Mouse (Mus musculus) MEL (cell line): Measurements from ENCODE around the gene Cntn2. TPM values are rescaled to one million over a fixed set of nuclear protein-coding genes. Genes with fewer than 3 reads are reported as not detected.

Experiments
- DNase-seq: peaks from one replicate; pipeline ENCODE4 v3.0.0; 2011; ENCODE audit warnings: low read depth, low spot score
- H3K27ac ChIP-seq: 2 replicates; pipeline ENCODE4 v1.5.1; 2012; ENCODE audit warnings: low read depth, mild to moderate bottlenecking, control low read depth, low read length, moderate library complexity; ENCODE audit not compliant: control insufficient read depth
- H3K27me3 ChIP-seq, 2 experiments: fragments of 150-350 bp in 1 of 2; sonication (generic) in 1 of 2; 2 replicates each; pipeline ENCODE4 v1.6.1; 2012; ENCODE audit warnings: low read length in 2 of 2, mild to moderate bottlenecking in 2 of 2, improper control_type of control experiment in 1 of 2, moderate library complexity in 1 of 2; ENCODE audit not compliant: insufficient read depth in 2 of 2, control insufficient read depth in 1 of 2
- H3K36me3 ChIP-seq, 2 experiments: 2 replicates each; pipeline ENCODE4 v1.6.1; 2012 to 2014; ENCODE audit warnings: low read length in 2 of 2, improper control_type of control experiment in 1 of 2, inconsistent platforms in 1 of 2, mild to moderate bottlenecking in 1 of 2; ENCODE audit not compliant: insufficient read depth in 2 of 2, control insufficient read depth in 1 of 2
- H3K4me1 ChIP-seq, 2 experiments: fragments of 150-350 bp in 1 of 2; sonication (generic) in 1 of 2; 2 replicates each; pipeline ENCODE4 v1.6.1; 2012; ENCODE audit warnings: low read length in 2 of 2, improper control_type of control experiment in 1 of 2, mild to moderate bottlenecking in 1 of 2; ENCODE audit not compliant: insufficient read depth in 2 of 2, control insufficient read depth in 1 of 2
- H3K4me3 ChIP-seq, 2 experiments: fragments of 150-350 bp in 1 of 2; sonication (generic) in 1 of 2; 2 replicates each; pipeline ENCODE4 v1.5.1; 2012; ENCODE audit warnings: low read depth in 2 of 2, low read length in 2 of 2, mild to moderate bottlenecking in 2 of 2, moderate library complexity in 2 of 2, control low read depth in 1 of 2, improper control_type of control experiment in 1 of 2; ENCODE audit not compliant: control insufficient read depth in 1 of 2, insufficient read depth in 1 of 2
- H3K79me2 ChIP-seq: 2 replicates; pipeline ENCODE4 v1.6.1; 2012; ENCODE audit warnings: mild to moderate bottlenecking, low read length, moderate library complexity; ENCODE audit not compliant: control insufficient read depth, poor library complexity, insufficient read depth
- H3K9ac ChIP-seq: 2 replicates; pipeline ENCODE4 v1.6.1; 2012; ENCODE audit warnings: low read depth, mild to moderate bottlenecking, control low read depth, low read length, moderate library complexity; ENCODE audit not compliant: control insufficient read depth, poor library complexity, severe bottlenecking
- H3K9me3 ChIP-seq: fragments of 150-350 bp; sonication (generic); replicated peaks from 2 replicates; pipeline ENCODE4 v1.6.1; 2012; ENCODE audit warnings: mild to moderate bottlenecking, low read length, improper control_type of control experiment, moderate library complexity; ENCODE audit not compliant: insufficient read depth
- BHLHE40 ChIP-seq: IDR thresholded peaks from 2 replicates; pipeline ENCODE4 v1.6.1; 2012; ENCODE audit warnings: low read depth, mild to moderate bottlenecking, inconsistent platforms, low read length, improper control_type of control experiment, borderline replicate concordance
- E2F4 ChIP-seq: IDR thresholded peaks from 2 replicates; pipeline ENCODE4 v1.6.1; 2011; ENCODE audit warnings: low read depth, low read length, improper control_type of control experiment, borderline replicate concordance
- ELF1 ChIP-seq: IDR thresholded peaks from 2 replicates; pipeline ENCODE4 v1.6.1; 2014; ENCODE audit warnings: low read depth, mild to moderate bottlenecking, inconsistent platforms, low read length, improper control_type of control experiment, moderate library complexity
- EP300 ChIP-seq, 2 experiments: IDR thresholded peaks; 2 replicates each; pipeline ENCODE4 v1.6.1; 2011; ENCODE audit warnings: improper control_type of control experiment in 2 of 2, low read length in 2 of 2, low read depth in 1 of 2, mild to moderate bottlenecking in 1 of 2
- ETS1 ChIP-seq: IDR thresholded peaks from 2 replicates; pipeline ENCODE4 v1.6.1; 2012; ENCODE audit warnings: low read depth, mild to moderate bottlenecking, inconsistent platforms, low read length, improper control_type of control experiment, moderate library complexity
- GABPA ChIP-seq: IDR thresholded peaks from 2 replicates; pipeline ENCODE4 v1.6.1; 2012; ENCODE audit warnings: low read depth, mild to moderate bottlenecking, inconsistent platforms, low read length, improper control_type of control experiment, moderate library complexity
- GATA1 ChIP-seq: IDR thresholded peaks from 2 replicates; pipeline ENCODE4 v1.6.1; 2011; ENCODE audit warnings: low read depth, low read length, improper control_type of control experiment
- HCFC1 ChIP-seq: IDR thresholded peaks from 2 replicates; pipeline ENCODE4 v1.6.1; 2012; ENCODE audit warnings: low read depth, mild to moderate bottlenecking, inconsistent platforms, low read length, improper control_type of control experiment, moderate library complexity
- JUND ChIP-seq: IDR thresholded peaks from 2 replicates; pipeline ENCODE4 v1.6.1; 2011; ENCODE audit warnings: low read depth, mild to moderate bottlenecking, improper control_type of control experiment, low read length
- KAT2A ChIP-seq: conservative IDR thresholded peaks from 2 replicates; pipeline ENCODE4 v1.6.1; 2012; ENCODE audit warnings: low read depth, low read length, improper control_type of control experiment, inconsistent platforms
- MAFK ChIP-seq: IDR thresholded peaks from 2 replicates; pipeline ENCODE4 v1.6.1; 2011; ENCODE audit warnings: low read depth, mild to moderate bottlenecking, low read length, improper control_type of control experiment, borderline replicate concordance
- MAZ ChIP-seq: IDR thresholded peaks from 2 replicates; pipeline ENCODE4 v1.6.1; 2012; ENCODE audit warnings: low read depth, mild to moderate bottlenecking, inconsistent platforms, low read length, improper control_type of control experiment
- MEF2A ChIP-seq: IDR thresholded peaks from 2 replicates; pipeline ENCODE4 v1.6.1; 2014; ENCODE audit warnings: low read depth, mild to moderate bottlenecking, inconsistent platforms, low read length, improper control_type of control experiment; ENCODE audit not compliant: poor library complexity, insufficient replicate concordance, severe bottlenecking; ENCODE audit errors: extremely low read depth
- MYC ChIP-seq: IDR thresholded peaks from 2 replicates; pipeline ENCODE4 v1.6.1; 2011; ENCODE audit warnings: low read depth, mild to moderate bottlenecking, low read length, improper control_type of control experiment, moderate library complexity
- NELFE ChIP-seq: IDR thresholded peaks from 2 replicates; pipeline ENCODE4 v1.6.1; 2011; ENCODE audit warnings: low read depth, low read length, improper control_type of control experiment
- NRF1 ChIP-seq: IDR thresholded peaks from 2 replicates; pipeline ENCODE4 v1.6.1; 2014; ENCODE audit warnings: low read depth, mild to moderate bottlenecking, inconsistent platforms, low read length, improper control_type of control experiment, moderate library complexity; ENCODE audit not compliant: poor library complexity, insufficient read depth, severe bottlenecking
- POLR2A ChIP-seq, 2 experiments: IDR thresholded peaks; 2 replicates each; pipeline ENCODE4 v1.6.1; 2011 to 2012; ENCODE audit warnings: low read length in 2 of 2, mild to moderate bottlenecking in 2 of 2, control low read depth in 1 of 2, improper control_type of control experiment in 1 of 2, low read depth in 1 of 2, moderate library complexity in 1 of 2; ENCODE audit not compliant: control insufficient read depth in 1 of 2, insufficient read depth in 1 of 2, poor library complexity in 1 of 2
- POLR2AphosphoS2 ChIP-seq: IDR thresholded peaks from 2 replicates; pipeline ENCODE4 v1.6.1; 2011; ENCODE audit warnings: low read length, improper control_type of control experiment
- POLR2AphosphoS5 ChIP-seq: IDR thresholded peaks from 2 replicates; pipeline ENCODE4 v1.6.1; 2012; ENCODE audit warnings: low read depth, borderline replicate concordance, mild to moderate bottlenecking, inconsistent platforms, low read length, moderate library complexity, mixed read lengths
- RAD21 ChIP-seq: IDR thresholded peaks from 2 replicates; pipeline ENCODE4 v1.6.1; 2011; ENCODE audit warnings: mild to moderate bottlenecking, low read depth, low read length, improper control_type of control experiment
- RCOR1 ChIP-seq: IDR thresholded peaks from 2 replicates; pipeline ENCODE4 v1.6.1; 2012; ENCODE audit warnings: low read depth, mild to moderate bottlenecking, inconsistent platforms, low read length, improper control_type of control experiment
- TBP ChIP-seq: IDR thresholded peaks from 2 replicates; pipeline ENCODE4 v1.8.0; 2011; ENCODE audit warnings: low read depth, low read length, improper control_type of control experiment
- TCF12 ChIP-seq: IDR thresholded peaks from 2 replicates; pipeline ENCODE4 v1.6.1; 2014; ENCODE audit warnings: low read depth, mild to moderate bottlenecking, inconsistent platforms, low read length, improper control_type of control experiment, moderate library complexity
- UBTF ChIP-seq: IDR thresholded peaks from 2 replicates; pipeline ENCODE4 v1.6.1; 2012; ENCODE audit warnings: low read depth, mild to moderate bottlenecking, inconsistent platforms, low read length, improper control_type of control experiment, moderate library complexity, borderline replicate concordance; ENCODE audit not compliant: insufficient read depth
- USF1 ChIP-seq: IDR thresholded peaks from 2 replicates; pipeline ENCODE4 v1.6.1; 2014; ENCODE audit warnings: low read depth, mild to moderate bottlenecking, inconsistent platforms, low read length, improper control_type of control experiment, moderate library complexity
- USF2 ChIP-seq, 2 experiments: IDR thresholded peaks; 2 replicates each; pipeline ENCODE4 v1.6.1; 2011 to 2012; ENCODE audit warnings: improper control_type of control experiment in 2 of 2, low read length in 2 of 2, borderline replicate concordance in 1 of 2, inconsistent platforms in 1 of 2, low read depth in 1 of 2, mild to moderate bottlenecking in 1 of 2; ENCODE audit not compliant: insufficient read depth in 1 of 2
- ZC3H11A ChIP-seq: IDR thresholded peaks from 2 replicates; pipeline ENCODE4 v1.6.1; 2012; ENCODE audit warnings: low read depth, mild to moderate bottlenecking, inconsistent platforms, low read length, improper control_type of control experiment
- ZKSCAN1 ChIP-seq: IDR thresholded peaks from 2 replicates; pipeline ENCODE4 v1.6.1; 2012; ENCODE audit warnings: low read depth, mild to moderate bottlenecking, inconsistent platforms, low read length, improper control_type of control experiment, moderate library complexity
- ZMIZ1 ChIP-seq: IDR thresholded peaks from 2 replicates; pipeline ENCODE4 v1.6.1; 2012; ENCODE audit warnings: low read depth, mild to moderate bottlenecking, inconsistent platforms, low read length, improper control_type of control experiment, moderate library complexity
- polyA plus RNA-seq, 2 experiments: library from polyadenylated mRNA; stranded (reverse) in 1 of 2; unstranded in 1 of 2; fragments of >175 nt in 1 of 2; fragments of >200 nt in 1 of 2; gene quantifications; 2 replicates each; pipeline versions ENCODE4 v1.2.1 to v1.2.4; 2012; ENCODE audit warnings: low replicate concordance in 2 of 2, low read depth in 1 of 2; ENCODE audit not compliant: insufficient read length in 2 of 2, insufficient read depth in 1 of 2, missing spikeins in 1 of 2
- total RNA-seq: library from RNA; depleted of rRNA; stranded (reverse); fragments of 300-350 nt; gene quantifications from 2 replicates; pipeline ENCODE4 v1.2.3, GENCODE M21; 2012

The Cntn2 gene
- total and polyA plus RNA-seq, 3 experiments: not detected

DNA sequence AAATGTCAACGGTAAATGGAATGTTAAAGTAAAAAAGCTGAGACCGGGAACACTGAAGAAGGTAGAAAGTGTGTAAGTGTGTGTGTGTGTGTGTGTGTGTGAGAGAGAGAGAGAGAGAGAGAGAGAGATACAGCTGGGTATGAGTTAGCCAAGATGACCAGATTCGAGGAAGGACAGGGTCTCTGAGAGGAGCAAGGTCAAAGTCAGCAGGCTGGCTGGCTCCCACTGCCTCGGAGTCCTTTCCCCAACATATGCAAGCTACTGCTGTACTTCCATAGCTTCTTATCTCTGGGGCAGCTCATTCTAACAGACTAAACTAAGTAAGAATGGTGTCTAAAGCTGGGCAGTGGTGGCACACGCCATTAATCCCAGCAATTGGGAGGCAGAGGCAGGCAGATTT is 71.6 kb downstream of the Cntn2 start:
- Histone ChIP-seq H3K27me3 (no peaks in the 10 kb centered on the region), H3K9me3 (no peaks in the 10 kb centered on the region), H3K9ac (no peak overlapping the region), H3K79me2 (peaks cover 8% of the 10 kb centered on the region), H3K4me3 (no peak overlapping the region), H3K4me1 (peaks cover 2 to 5% of the 10 kb centered on the region in 2 experiments; a peak in 3 of 4 replicates), H3K36me3 (peaks cover 0 to 14% of the 10 kb centered on the region in 2 experiments; a peak in 2 of 4 replicates), H3K27ac (no peak overlapping the region)
- TF ChIP-seq UBTF: no peak
- no peak for TF ChIP-seq USF1
- TF ChIP-seq HCFC1: no peak
- TF ChIP-seq GABPA: no peak
- no peak for TF ChIP-seq ETS1
- TF ChIP-seq MAZ: no peak
- no peak for TF ChIP-seq POLR2AphosphoS2
- no peak for TF ChIP-seq RCOR1
- TF ChIP-seq EP300 (IDR thresholded peaks at IDR 0.05; ENCODE audit: low read depth in 1 of 2, low read length in 2 of 2): no peak
- TF ChIP-seq TBP: no peak
- no peak for TF ChIP-seq MYC
- TF ChIP-seq POLR2A (IDR thresholded peaks at IDR 0.05; ENCODE audit: control insufficient read depth in 1 of 2, insufficient read depth in 1 of 2, low read depth in 1 of 2, low read length in 2 of 2, poor library complexity in 1 of 2): no peak
- no peak for TF ChIP-seq TCF12
- TF ChIP-seq MEF2A: no peak
- TF ChIP-seq RAD21: no peak
- TF ChIP-seq KAT2A: no peak
- no peak for TF ChIP-seq USF2 (IDR thresholded peaks at IDR 0.05; ENCODE audit: borderline replicate concordance in 1 of 2, insufficient read depth in 1 of 2, low read depth in 1 of 2, low read length in 2 of 2)
- TF ChIP-seq POLR2AphosphoS5: no peak
- no peak for TF ChIP-seq E2F4
- no peak for DNase-seq

DNA sequence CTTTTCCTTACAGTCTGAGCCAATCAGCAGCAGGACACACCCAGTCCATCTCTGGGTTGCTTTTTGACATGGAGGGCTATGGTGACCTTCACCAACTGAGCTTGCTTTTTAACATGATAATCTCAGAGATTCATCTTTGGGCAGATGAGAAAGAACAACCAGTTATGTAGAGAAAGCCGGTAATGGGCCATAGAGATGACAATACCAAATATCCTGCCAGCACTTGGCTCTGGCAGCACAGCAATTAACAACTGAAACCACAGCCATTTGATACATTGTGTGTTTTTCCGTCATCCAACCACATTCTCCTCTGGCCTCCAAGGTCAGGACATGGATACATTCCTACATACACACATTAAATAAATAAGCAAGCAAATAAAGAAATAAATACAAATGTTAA is 72.0 kb downstream of the Cntn2 start:
- TF ChIP-seq JUND (no peak), TBP (no peak), MEF2A (no peak), MAFK (no peak), NELFE (no peak), RCOR1 (no peak), BHLHE40 (no peak), USF1 (no peak), ELF1 (no peak), ZMIZ1 (no peak), ZKSCAN1 (no peak), GATA1 (no peak), GABPA (no peak), ZC3H11A (no peak), NRF1 (no peak), USF2 (IDR thresholded peaks at IDR 0.05; ENCODE audit: borderline replicate concordance in 1 of 2, insufficient read depth in 1 of 2, low read depth in 1 of 2, low read length in 2 of 2) (no peak), KAT2A (no peak)
- H3K79me2 ChIP-seq: peaks cover 8% of the 10 kb centered on the region

More for the DNA sequence above, 72.0 kb downstream of the Cntn2 start:
- Histone ChIP-seq H3K9me3 (no peaks in the 10 kb centered on the region), H3K27me3 (no peaks in the 10 kb centered on the region), H3K9ac (no peak overlapping the region), H3K36me3 (peaks cover 0 to 12% of the 10 kb centered on the region in 2 experiments; a peak in 2 of 4 replicates), H3K4me1 (peaks cover under 1 to 5% of the 10 kb centered on the region in 2 experiments; a peak in 3 of 4 replicates), H3K4me3 (no peak overlapping the region), H3K27ac (no peak overlapping the region)
- DNase-seq: no peak
